Mouse (Mus musculus): ENCODE results near the gene Asic1. TPM values are rescaled to one million over a fixed set of nuclear protein-coding genes. Genes with fewer than 3 reads are reported as not detected.
A peak's percentile ranks its signal among the peaks of the same experiment; 100 is the strongest.

Gene Asic1
- polyA plus RNA-seq, 1 experiment from 2014 or later = 2.1 TPM

GRCm38 (mm10) chr15:99710221-99711190 is 40.3 kb downstream of the Asic1 start:
- Histone ChIP-seq H3K27ac (ENCODE audit: low read depth, low read length) (no peak overlapping the region), H3K4me2 (no peak overlapping the region), H3K9me3 (replicated peaks; ENCODE audit: control insufficient read depth, low read length) (no peaks in the 10 kb centered on the region), H3K4me3 (ENCODE audit: low read depth, low read length) (no peak overlapping the region), H3K4me1 (ENCODE audit: control insufficient read depth, insufficient read depth, low read length) (peaks cover 12% of the 10 kb centered on the region; the same call in 1 of the 2 replicates), H3K27me3 (ENCODE audit: control insufficient read depth, insufficient read depth, low read length) (no peaks in the 10 kb centered on the region), H3K36me3 (ENCODE audit: control insufficient read depth, insufficient read depth, low read length) (peaks cover 52% of the 10 kb centered on the region), H3K9ac (ENCODE audit: low read depth, low read length) (no peak overlapping the region)
- ATAC-seq (replicated peaks; ENCODE audit: insufficient number of reproducible peaks, low FRiP score, low TSS enrichment) = no peak
- WGBS (ENCODE audit: insufficient replicate concordance) = 85% methylated on average over 10 of the region's 10 CpGs

- WGBS (ENCODE audit: insufficient replicate concordance) = 72% methylated on average over 3 of the region's 3 CpGs
- H3K4me2 ChIP-seq = no peak overlapping the region
- H3K4me1 ChIP-seq (ENCODE audit: control insufficient read depth, insufficient read depth, low read length) = peaks cover 11% of the 10 kb centered on the region; the same call in 1 of the 2 replicates
- no peak for ATAC-seq (replicated peaks; ENCODE audit: insufficient number of reproducible peaks, low FRiP score, low TSS enrichment)
- no peak overlapping the region for H3K9ac ChIP-seq (ENCODE audit: low read depth, low read length)
- no peak overlapping the region for H3K27ac ChIP-seq (ENCODE audit: low read depth, low read length)
- H3K27me3 ChIP-seq (ENCODE audit: control insufficient read depth, insufficient read depth, low read length) = no peaks in the 10 kb centered on the region
- H3K9me3 ChIP-seq (replicated peaks; ENCODE audit: control insufficient read depth, low read length) = no peaks in the 10 kb centered on the region
- no peak overlapping the region for H3K4me3 ChIP-seq (ENCODE audit: low read depth, low read length)
- H3K36me3 ChIP-seq (ENCODE audit: control insufficient read depth, insufficient read depth, low read length) = peaks cover 45% of the 10 kb centered on the region
Measured at GRCm38 (mm10) chr15:99711491-99711890, 41.3 kb downstream of the Asic1 start.

GRCm38 (mm10) chr15:99712666-99713559 is 42.7 kb downstream of the Asic1 start:
- Histone ChIP-seq H3K9ac (ENCODE audit: low read depth, low read length) (no peak overlapping the region), H3K36me3 (ENCODE audit: control insufficient read depth, insufficient read depth, low read length) (peaks cover 35% of the 10 kb centered on the region), H3K4me1 (ENCODE audit: control insufficient read depth, insufficient read depth, low read length) (peaks cover 11% of the 10 kb centered on the region; the same call in 1 of the 2 replicates), H3K27ac (ENCODE audit: low read depth, low read length) (peak overlapping the region; percentile 76; the same call in 1 of the 2 replicates), H3K4me2 (no peak overlapping the region), H3K9me3 (replicated peaks; ENCODE audit: control insufficient read depth, low read length) (no peaks in the 10 kb centered on the region), H3K4me3 (ENCODE audit: low read depth, low read length) (no peak overlapping the region), H3K27me3 (ENCODE audit: control insufficient read depth, insufficient read depth, low read length) (no peaks in the 10 kb centered on the region)
- no peak; the same call in 1 of the 2 replicates for ATAC-seq (replicated peaks; ENCODE audit: insufficient number of reproducible peaks, low FRiP score, low TSS enrichment)
- 68% methylated on average over 13 of the region's 13 CpGs for WGBS (ENCODE audit: insufficient replicate concordance)

GRCm38 (mm10) chr15:99713569-99713968 is 43.4 kb downstream of the Asic1 start:
- Histone ChIP-seq H3K4me1 (ENCODE audit: control insufficient read depth, insufficient read depth, low read length) (peaks cover 11% of the 10 kb centered on the region; the same call in 1 of the 2 replicates), H3K9ac (ENCODE audit: low read depth, low read length) (no peak overlapping the region), H3K9me3 (replicated peaks; ENCODE audit: control insufficient read depth, low read length) (no peaks in the 10 kb centered on the region), H3K27me3 (ENCODE audit: control insufficient read depth, insufficient read depth, low read length) (no peaks in the 10 kb centered on the region), H3K27ac (ENCODE audit: low read depth, low read length) (peak overlapping the region; percentile 76), H3K4me2 (no peak overlapping the region), H3K36me3 (ENCODE audit: control insufficient read depth, insufficient read depth, low read length) (peaks cover 33% of the 10 kb centered on the region), H3K4me3 (ENCODE audit: low read depth, low read length) (no peak overlapping the region)
- 72% methylated on average over 3 of the region's 3 CpGs for WGBS (ENCODE audit: insufficient replicate concordance)
- ATAC-seq (replicated peaks; ENCODE audit: insufficient number of reproducible peaks, low FRiP score, low TSS enrichment) = no peak

- Histone ChIP-seq H3K4me3 (ENCODE audit: low read depth, low read length) (no peak overlapping the region), H3K4me2 (no peak overlapping the region), H3K4me1 (ENCODE audit: control insufficient read depth, insufficient read depth, low read length) (peaks cover 11% of the 10 kb centered on the region; the same call in 1 of the 2 replicates), H3K9me3 (replicated peaks; ENCODE audit: control insufficient read depth, low read length) (no peaks in the 10 kb centered on the region), H3K27ac (ENCODE audit: low read depth, low read length) (peak overlapping the region; percentile 76), H3K9ac (ENCODE audit: low read depth, low read length) (peak overlapping the region; percentile 23), H3K36me3 (ENCODE audit: control insufficient read depth, insufficient read depth, low read length) (peaks cover 29% of the 10 kb centered on the region), H3K27me3 (ENCODE audit: control insufficient read depth, insufficient read depth, low read length) (no peaks in the 10 kb centered on the region)
- WGBS (ENCODE audit: insufficient replicate concordance) = 50% methylated on average over 4 of the region's 4 CpGs
- ATAC-seq (replicated peaks; ENCODE audit: insufficient number of reproducible peaks, low FRiP score, low TSS enrichment) = 0 out of 2 replicates have a peak, but pooled peaks have one; percentile 15
Measured at GRCm38 (mm10) chr15:99714206-99714605, 44.0 kb downstream of the Asic1 start.

- no peak for ATAC-seq (replicated peaks; ENCODE audit: insufficient number of reproducible peaks, low FRiP score, low TSS enrichment)
- H3K36me3 ChIP-seq (ENCODE audit: control insufficient read depth, insufficient read depth, low read length) = peaks cover 25% of the 10 kb centered on the region
- WGBS (ENCODE audit: insufficient replicate concordance) = 43% methylated on average over 7 of the region's 7 CpGs
- no peaks in the 10 kb centered on the region for H3K9me3 ChIP-seq (replicated peaks; ENCODE audit: control insufficient read depth, low read length)
- H3K4me1 ChIP-seq (ENCODE audit: control insufficient read depth, insufficient read depth, low read length) = peaks cover 11% of the 10 kb centered on the region; the same call in 1 of the 2 replicates
- H3K9ac ChIP-seq (ENCODE audit: low read depth, low read length) = no peak overlapping the region
- no peak overlapping the region for H3K4me3 ChIP-seq (ENCODE audit: low read depth, low read length)
- no peak overlapping the region for H3K4me2 ChIP-seq
- H3K27ac ChIP-seq (ENCODE audit: low read depth, low read length) = peak overlapping the region; percentile 76
- H3K27me3 ChIP-seq (ENCODE audit: control insufficient read depth, insufficient read depth, low read length) = no peaks in the 10 kb centered on the region
Measured at GRCm38 (mm10) chr15:99714858-99715257, 44.7 kb downstream of the Asic1 start.

GRCm38 (mm10) chr15:99715361-99715865 is 45.2 kb downstream of the Asic1 start:
- Histone ChIP-seq H3K27ac (ENCODE audit: low read depth, low read length) (no peak overlapping the region), H3K27me3 (ENCODE audit: control insufficient read depth, insufficient read depth, low read length) (no peaks in the 10 kb centered on the region), H3K4me2 (no peak overlapping the region), H3K4me3 (ENCODE audit: low read depth, low read length) (no peak overlapping the region), H3K4me1 (ENCODE audit: control insufficient read depth, insufficient read depth, low read length) (peaks cover 11% of the 10 kb centered on the region; the same call in 1 of the 2 replicates), H3K9me3 (replicated peaks; ENCODE audit: control insufficient read depth, low read length) (no peaks in the 10 kb centered on the region), H3K9ac (ENCODE audit: low read depth, low read length) (no peak overlapping the region), H3K36me3 (ENCODE audit: control insufficient read depth, insufficient read depth, low read length) (peaks cover 21% of the 10 kb centered on the region)
- ATAC-seq (replicated peaks; ENCODE audit: insufficient number of reproducible peaks, low FRiP score, low TSS enrichment) = no peak
- WGBS (ENCODE audit: insufficient replicate concordance) = 74% methylated on average over 13 of the region's 13 CpGs
